Mouse (Mus musculus): ENCODE data around the gene Tppp3.
A peak's percentile ranks its signal among the peaks of the same experiment; 100 is the strongest.

Gene Tppp3

GRCm38 (mm10) chr8:105471314-105472015 lies at the start of gene Tppp3:
Gene Tppp3, minus strand, starts transcription at chr8:105471526.
- peak; percentile 95 to 97 for DNase-seq

DNA sequence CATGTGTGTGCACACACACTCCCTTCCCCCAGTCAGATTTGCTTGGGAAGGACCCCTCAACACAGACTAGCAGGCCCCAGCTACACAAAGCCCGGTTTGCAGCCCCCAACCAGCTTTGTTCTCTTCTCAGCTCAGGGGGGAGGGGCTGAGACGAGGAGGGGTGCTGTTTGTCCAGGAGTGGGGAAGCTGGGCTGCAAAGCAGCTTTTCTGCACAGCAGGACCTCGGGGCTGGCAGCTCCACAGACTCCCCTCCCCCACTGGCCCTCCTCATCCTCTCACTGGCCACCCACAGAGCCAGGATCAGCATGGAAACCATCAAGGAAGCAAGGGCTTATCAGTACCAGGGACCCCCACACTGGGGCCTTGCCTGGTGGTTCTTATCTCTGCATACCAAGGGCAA lies 49.7 kb upstream of the Tppp3 start:
- peak; percentile 47 to 60 for DNase-seq

- DNase-seq = no peak
Observed at GRCm38 (mm10) chr8:105520521-105520920, 49.2 kb upstream of the Tppp3 start.

GRCm38 (mm10) chr8:105519591-105519990 lies 48.3 kb upstream of the Tppp3 start:
- DNase-seq = peak in 1 of 2 experiments; percentile 36

- peak; percentile 73 to 80 for DNase-seq
Observed at GRCm38 (mm10) chr8:105518436-105519313, 47.3 kb upstream of the Tppp3 start, which contains the start of gene Hsd11b2. Gene Hsd11b2, plus strand, starts transcription at chr8:105518755.

- DNase-seq = no peak
Observed at GRCm38 (mm10) chr8:105517346-105517745, 46.0 kb upstream of the Tppp3 start.

DNA sequence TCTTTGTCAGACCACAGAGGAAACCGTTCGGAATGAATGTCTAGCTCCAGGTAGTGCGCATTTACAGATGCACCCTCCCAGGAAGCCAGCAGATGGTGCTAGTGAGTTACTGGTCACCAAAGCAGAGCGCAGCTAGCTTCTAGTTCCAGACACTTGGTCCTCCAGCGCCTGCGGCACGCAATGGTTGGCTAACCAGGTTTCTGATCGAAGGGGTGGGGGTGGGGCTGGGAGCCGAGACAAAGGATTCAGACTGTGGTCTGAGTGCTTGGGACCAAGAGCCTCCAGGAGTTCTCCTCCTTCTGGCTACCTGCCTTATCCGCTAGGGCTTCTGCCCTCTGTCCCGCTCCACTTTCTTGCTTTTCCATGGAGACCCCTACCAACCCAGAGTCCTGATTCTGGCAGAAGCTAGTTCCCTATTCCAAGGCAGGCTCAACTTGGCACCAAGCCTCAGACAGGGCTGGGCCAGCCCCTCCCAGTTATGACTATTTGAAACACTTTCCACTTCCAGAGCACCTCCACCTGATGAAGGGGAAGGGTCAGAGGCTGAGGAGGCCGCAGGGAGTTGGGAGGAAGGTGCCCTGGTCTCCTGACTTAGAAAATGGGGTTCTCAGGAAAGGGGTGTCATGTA lies 44.8 kb upstream of the Tppp3 start:
- peak; percentile 92 to 94 for DNase-seq

DNA sequence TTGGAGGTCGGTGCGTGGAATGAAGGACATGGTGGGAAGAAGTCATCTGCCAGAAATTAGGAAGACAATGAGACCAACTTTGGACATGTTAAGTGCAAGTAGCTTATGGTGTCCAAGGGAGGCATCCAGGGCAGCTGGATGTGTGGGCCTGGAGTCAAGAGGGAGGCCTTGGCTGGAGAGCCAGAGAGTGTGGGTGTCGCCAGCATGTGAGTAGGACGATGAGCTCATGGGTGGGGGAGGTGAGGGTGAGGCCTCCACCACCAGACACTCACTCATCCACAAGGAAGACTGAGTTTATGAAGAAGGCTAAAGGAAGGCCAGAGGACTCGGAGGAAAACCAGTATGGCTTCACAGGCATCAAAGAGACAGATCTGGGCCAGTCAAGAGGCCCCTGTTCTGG lies 43.3 kb upstream of the Tppp3 start:
- peak in 1 of 2 experiments; percentile 23 for DNase-seq

DNA sequence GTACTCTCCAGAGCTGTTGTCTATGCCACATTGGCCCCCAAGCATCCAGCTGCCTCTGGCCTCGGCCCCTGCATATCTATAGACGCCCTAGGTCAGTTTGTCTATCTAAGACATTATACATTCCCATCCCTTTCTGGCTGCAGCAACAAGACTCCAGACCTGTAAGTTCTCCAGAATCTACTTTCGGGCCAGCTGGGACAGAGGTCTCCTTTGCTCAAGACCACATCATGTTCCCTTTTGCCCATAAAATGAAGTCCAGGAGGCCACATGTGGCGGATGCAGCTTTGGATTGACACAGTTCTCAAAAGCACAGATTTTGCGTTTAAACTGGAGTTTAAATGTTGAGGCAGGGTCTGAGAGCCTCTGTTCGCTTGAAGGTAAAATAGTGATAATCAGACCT lies 42.9 kb upstream of the Tppp3 start:
- no peak for DNase-seq

GRCm38 (mm10) chr8:105509997-105510735 lies 38.8 kb upstream of the Tppp3 start:
- no peak for DNase-seq

- DNase-seq = no peak
Observed at GRCm38 (mm10) chr8:105508758-105509157, 37.4 kb upstream of the Tppp3 start.

- DNase-seq = no peak
Observed at GRCm38 (mm10) chr8:105506977-105507376, 35.7 kb upstream of the Tppp3 start.

- no peak for DNase-seq
Observed at GRCm38 (mm10) chr8:105504617-105505016, 33.3 kb upstream of the Tppp3 start.

- no peak for DNase-seq
Observed at GRCm38 (mm10) chr8:105499787-105500186, 28.5 kb upstream of the Tppp3 start.

- peak; percentile 97 for DNase-seq
Observed at GRCm38 (mm10) chr8:105496439-105497180, 25.3 kb upstream of the Tppp3 start, which contains the start of gene Zdhhc1. Gene Zdhhc1, minus strand, starts transcription at chr8:105496902.

DNA sequence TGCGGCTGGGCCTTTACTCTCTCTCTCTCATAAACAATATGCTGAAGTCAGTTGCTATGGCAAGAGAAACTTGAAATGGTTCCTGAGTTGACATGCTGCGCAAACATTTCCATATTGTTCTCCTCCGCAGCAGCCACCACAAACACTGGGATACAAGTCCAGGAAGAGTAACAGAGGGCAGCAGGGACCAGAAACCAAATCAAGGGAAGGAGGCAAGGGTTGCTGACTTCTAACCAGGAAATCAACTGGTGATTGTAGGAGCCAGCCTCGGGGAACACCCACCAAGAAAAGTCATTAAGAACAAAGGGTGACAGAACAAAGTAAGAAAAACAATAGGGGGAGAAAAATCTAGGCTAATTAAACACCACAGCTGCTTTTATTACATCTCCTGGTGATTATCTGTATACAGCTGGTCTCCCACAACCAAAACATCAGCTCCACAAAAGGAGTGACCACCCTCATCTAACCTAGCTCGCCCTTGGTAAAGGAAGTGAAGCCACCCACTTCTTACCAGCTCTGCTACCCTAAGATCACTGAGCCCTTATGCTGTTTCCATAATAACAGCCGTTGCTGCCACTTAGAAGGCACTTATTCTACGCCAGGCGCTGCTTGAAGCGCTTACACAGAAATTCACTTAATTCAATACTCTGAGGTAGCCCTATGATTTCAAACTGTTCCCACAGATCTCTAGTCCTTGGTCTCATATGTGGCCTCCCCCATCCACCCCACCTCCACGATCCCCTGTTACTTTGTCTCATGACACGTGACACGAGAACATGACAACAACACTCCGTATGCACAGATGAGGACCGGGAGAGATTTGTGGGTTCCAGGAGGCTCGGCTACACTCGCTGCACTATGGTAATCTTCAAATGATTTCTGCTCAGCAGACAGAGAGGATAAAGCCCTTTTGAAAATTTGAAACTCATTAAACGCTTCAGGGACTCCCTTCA lies 24.3 kb upstream of the Tppp3 start:
- no peak for DNase-seq

DNA sequence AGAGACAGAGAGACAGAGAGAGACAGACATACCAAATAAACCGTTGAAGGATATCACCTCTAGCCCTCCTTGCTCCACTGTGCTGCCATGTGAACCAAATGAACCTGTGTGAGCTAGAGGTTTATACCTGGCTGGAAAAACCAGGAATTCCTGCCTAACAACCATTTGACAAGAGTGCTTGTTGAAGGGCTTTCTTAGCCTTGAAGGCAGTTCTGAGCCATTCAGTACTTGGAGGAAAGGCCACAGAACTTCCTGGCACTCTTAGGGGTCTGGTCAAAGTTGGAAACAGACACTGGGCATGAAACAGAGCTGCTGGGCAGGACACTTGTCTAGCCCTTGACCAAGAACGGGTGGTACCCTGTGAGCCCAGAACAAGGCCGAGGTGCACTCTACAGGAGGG lies 23.2 kb upstream of the Tppp3 start:
- DNase-seq = no peak

DNA sequence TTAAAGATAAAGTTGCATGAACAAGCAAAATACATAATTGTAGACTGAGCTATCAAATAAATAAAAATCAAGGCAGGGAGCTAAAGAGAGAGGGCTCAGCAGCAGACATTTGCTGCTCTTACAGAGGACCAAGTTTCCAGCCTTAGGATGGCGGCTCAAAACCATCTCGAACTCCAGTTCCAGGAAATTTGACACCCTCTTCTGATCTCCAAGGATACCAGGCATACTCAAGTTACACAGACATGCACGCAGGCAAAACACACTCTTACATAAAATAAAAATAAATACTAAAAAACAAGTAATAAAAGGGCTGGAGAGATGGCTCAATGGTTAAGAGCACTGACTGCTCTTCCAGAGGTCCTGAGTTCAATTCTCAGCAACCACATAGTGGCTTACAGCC lies 22.2 kb upstream of the Tppp3 start:
- DNase-seq = no peak

DNA sequence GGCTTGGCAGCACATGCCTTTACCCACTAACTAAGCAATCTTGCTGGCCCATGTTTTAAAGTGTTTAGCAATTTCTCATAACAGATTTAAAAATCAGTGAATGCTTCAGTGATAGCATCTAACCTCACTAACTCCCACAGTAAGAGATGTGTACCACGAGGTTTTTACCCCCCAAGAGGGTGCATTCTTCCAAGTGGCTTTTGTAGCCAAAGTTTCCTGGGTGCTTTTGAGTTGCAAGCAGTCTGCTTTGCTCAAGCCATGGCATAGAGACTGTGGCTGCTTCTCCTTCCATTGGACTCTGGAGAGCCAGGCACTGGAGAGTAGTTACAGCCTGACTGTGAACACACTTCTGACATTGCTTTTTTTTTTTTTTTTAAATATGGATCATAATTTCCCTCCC lies 18.0 kb upstream of the Tppp3 start:
- DNase-seq = no peak

DNA sequence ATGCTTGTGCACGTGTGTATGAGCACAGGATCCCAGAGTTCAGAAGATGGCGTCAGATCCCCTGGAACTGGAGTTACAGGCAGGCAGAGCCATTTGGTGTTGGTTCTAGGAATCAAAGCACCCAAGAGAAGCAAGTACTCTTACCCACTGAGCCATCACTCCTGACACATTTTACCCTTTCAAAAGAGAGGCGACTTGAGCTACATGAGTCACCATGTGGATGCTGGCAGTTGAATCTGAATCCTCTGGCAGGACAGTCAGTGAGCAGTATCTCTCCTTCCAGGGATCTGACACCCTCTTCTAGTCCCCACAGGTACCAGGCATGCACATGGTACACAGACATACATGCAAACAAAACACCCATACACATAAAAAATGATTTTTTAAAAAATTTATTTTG lies 16.8 kb upstream of the Tppp3 start:
- DNase-seq = no peak

DNA sequence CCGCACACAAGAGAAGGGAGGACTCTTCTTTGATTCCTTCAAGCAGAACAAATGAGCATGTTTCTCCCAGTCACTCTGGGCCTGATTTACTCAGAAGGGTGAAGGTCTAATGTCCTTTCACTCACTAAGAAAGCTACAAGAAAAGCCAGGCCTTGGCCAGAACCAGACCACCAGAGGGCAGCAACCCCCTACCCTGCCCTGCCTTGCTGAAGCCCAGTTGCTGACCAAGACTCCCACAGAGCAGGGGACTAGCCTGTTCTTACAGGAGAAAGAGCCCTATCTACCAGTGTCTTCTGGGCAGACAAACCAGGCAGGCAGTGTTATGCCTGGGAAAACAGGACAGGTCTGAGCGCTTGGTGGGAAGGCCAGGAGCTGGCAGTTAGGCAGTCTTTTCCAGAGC lies 13.1 kb upstream of the Tppp3 start:
- DNase-seq = peak; percentile 85

Measured in cerebellum, postnatal 10 days (tissue).